Mouse (Mus musculus): Measurements from ENCODE around the gene Prickle2.

The Prickle2 gene

DNA sequence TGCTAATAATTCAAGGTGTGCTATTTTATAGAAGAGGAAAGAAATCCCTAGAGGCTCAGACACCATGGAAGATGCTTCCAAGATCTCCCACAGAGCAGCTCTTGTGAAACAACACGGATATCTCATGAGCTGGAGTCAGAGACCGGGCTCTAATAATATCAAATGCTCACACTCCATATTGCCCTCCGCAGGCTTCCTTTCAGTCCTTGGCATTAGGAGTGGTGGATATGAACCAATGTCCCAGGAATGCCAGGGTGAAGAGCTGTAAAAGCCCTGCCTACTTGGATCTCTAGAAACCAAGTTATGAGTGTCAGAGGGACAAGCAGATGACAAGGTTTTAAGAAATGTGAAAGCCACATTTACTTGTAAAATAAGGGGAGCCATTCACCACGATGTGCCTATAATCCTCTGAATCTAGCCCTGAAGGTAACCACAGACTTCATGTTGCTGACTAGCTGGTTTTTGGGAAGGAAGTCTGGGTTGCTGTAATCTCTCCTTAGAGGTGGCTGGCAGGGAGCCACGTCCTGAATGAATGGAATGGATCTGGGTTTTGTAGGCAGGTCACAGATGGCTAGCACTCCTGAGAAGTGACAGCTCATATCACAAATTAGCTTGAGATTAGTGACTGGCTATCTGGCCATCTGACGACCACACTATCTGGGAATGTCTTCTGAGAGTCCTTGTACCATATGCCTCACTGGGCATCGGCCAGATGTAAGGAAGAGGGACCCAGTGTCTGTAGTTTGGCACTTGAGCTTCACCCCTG lies 278.4 kb downstream of the Prickle2 start:
- DNase-seq = no peak

GRCm38 (mm10) chr6:92425901-92426300 lies 280.1 kb downstream of the Prickle2 start:
- no peak for DNase-seq

DNA sequence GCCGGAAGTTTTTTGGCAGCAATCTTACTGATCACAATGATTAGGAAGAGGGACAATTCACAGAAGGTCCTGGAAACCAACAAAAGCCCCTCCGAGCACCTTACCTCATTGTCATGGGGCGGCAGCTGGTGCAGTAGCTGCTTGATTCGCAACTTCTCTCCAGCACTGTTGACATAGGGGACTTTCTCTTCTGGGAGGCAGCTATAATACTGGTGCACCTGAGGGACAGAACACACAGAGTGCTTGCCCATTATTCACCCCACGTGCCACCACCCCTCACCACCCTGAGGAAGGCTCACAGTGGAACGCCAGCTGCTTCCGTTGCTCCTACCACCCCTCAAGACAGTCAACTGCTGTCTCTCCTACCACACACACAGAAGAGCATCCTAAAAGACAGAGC lies 280.5 kb downstream of the Prickle2 start:
- no peak for DNase-seq

DNA sequence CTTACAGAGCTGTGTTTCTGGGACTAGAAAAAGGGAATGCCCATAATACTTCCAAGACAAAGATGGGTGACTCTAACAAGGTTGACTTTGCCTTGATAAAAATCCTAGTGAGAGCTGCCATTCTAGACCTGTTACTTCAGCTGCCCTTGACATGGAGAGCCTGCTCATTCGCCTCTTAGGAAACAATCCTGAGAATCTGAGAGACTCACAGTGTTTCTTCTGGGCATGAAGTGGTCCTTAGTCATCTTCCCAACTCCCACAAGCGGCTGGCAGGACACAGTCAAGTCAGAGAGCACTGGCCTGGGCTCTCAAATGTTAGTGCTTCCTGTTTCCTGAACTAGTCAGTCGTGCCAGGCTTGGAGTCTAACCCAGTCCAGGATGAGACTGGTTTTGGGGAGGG lies 281.0 kb downstream of the Prickle2 start:
- no peak for DNase-seq

- DNase-seq = no peak
Measured at GRCm38 (mm10) chr6:92422286-92422685, 283.7 kb downstream of the Prickle2 start.

DNA sequence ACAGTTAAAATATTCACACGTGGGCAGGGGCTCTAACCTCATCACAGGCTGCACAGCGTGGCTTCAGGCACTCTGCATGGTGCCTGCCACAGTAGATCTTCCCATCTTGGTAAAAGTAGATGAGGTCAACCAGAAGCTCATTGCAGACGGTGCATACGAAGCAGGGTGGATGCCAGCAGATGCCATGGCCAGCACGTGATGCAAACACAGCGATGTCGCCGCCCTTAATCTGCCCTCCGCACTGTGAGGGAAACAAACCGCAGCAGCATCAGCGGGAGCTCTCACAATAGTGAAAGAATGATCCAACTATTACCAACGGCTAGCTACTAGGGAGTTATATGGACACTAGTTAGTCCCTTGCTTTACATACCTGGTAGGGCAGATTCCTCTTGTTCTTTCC lies 285.8 kb downstream of the Prickle2 start:
- DNase-seq = no peak

DNA sequence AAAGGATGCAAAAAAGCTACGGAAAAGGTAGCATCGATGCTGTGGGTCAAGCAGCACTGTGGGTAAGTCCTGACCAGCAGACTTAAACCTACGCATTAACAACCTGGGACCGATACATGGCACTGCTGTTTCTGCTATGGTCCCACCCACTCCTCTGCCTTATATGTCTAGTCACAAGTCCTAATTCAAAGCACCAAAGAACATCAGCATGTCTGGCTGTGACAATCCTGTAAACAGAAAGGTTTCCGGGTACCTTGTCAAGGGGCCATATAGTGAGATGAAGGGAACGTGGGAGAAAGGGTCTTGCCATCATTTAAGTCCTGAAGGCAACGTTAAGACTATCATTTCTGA lies 290.6 kb downstream of the Prickle2 start:
- DNase-seq = no peak

- no peak for DNase-seq
Measured at GRCm38 (mm10) chr6:92414478-92415404, 291.2 kb downstream of the Prickle2 start.

- DNase-seq = no peak
Measured at GRCm38 (mm10) chr6:92413982-92414381, 292.0 kb downstream of the Prickle2 start.

- no peak for DNase-seq
Measured at GRCm38 (mm10) chr6:92409788-92410187, 296.2 kb downstream of the Prickle2 start.

DNA sequence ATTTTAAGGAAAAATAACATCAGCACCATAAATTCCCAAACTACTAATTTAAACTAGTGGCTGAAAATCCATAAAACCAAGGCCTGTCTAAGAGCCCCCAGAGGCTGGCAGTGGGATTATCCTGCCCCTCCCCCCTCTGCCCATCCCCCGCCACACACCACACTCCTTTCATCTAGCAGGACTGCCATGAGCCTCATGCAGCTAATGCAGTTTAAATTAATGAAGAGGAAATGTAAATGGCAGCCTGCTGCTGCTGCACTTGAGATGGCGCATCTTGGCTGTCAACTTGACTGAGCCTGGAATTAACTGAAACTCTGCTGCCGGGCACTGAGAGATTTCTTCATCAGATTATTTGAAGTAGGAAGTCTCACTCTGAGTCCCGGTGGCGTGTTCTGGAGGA lies 298.7 kb downstream of the Prickle2 start:
- no peak for DNase-seq

GRCm38 (mm10) chr6:92405571-92405970 lies 300.4 kb downstream of the Prickle2 start:
- no peak for DNase-seq

DNA sequence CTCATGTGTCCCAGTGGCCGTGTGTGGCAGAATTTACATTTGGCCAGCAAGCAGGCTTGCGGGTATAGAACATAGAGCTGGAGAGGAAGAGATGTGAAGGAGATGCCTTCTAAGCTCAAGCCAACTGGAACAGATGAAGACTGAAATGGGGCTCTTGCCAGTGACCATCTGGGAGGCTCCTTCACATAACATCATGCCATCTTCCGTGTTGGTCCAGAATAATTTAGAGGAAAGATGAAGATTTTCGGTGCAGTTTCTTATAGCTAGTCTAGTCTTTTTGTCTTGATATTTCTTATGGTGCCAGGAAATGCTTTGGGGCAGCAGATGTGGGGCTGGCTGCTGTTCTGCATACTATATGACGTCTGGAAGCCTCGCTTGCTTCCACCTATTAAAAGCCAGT lies 308.1 kb downstream of the Prickle2 start:
- DNase-seq = no peak

DNA sequence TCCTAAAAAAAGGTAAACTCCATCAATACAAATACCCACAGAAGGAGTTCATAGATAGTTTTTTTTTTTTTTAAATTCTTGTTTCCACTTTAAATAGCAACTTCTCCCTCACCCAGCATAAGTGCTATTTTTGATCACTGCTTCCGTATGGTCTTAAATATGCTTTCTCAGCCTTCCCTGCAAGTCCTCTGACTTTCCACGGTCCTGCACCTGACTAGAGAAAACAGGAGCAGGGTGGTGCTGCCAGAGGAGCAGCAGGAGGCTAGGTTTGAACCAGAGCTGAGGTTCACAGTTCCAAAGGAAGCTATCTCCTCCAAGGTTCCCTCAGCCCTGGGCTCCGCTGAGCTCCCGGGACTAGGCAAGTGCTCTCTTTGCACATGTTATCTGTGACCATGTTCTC lies 310.4 kb downstream of the Prickle2 start:
- no peak for DNase-seq

GRCm38 (mm10) chr6:92395143-92395542 lies 310.8 kb downstream of the Prickle2 start:
- no peak for DNase-seq

GRCm38 (mm10) chr6:92394628-92395027 lies 311.3 kb downstream of the Prickle2 start:
- no peak for DNase-seq

- DNase-seq = no peak
Measured at GRCm38 (mm10) chr6:92390321-92390720, 315.6 kb downstream of the Prickle2 start.

GRCm38 (mm10) chr6:92388681-92389080 lies 317.3 kb downstream of the Prickle2 start:
- DNase-seq = no peak

DNA sequence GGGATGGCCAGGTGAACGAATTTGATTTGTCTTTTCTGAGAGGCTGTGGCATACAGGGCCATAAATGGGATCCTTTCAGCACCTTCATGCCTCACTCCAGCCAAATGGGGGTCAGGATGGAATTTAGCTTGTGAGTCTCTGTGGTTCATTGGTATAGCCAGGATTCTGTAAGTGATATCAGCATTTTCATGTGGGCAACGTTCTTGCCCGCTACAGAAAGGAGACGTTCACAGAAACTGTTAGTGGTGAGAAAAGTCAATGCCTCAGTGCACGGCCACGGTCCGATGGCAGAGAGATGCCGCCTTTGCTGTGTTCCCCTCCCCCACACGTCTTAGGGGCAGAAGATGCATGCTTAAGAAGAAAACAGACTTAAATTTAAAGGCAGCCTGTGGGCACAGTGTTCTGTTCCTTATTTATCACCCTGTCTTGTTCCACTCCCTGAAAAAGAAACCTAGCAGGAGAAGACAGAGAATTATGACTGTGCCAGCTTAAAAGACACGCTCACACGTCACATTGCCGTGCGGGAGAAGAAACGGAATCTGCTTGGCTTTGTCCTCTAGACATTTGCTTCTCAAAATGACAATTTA lies 322.7 kb downstream of the Prickle2 start:
- no peak for DNase-seq

- DNase-seq = no peak
Measured at GRCm38 (mm10) chr6:92381085-92381484, 324.9 kb downstream of the Prickle2 start.

DNA sequence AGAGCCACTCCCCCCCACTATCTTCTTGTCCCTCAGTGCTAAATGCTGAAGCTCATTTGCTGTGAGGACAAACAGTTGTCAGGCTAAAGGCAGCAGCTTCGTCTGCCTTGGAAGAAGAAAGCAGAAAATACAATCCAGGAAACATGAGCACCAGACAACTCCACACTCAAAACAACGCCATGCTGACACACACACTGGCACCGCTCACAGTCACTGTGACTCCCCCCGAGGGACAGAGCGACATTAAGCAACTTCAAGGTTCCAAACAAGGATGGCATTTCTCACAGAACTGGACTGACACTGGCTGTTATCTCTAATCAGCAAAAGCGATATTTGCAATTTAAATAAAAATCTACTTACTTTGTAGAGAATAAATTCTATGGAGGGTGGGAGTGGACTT lies 331.1 kb downstream of the Prickle2 start:
- no peak for DNase-seq

- DNase-seq = no peak
Measured at GRCm38 (mm10) chr6:92370896-92371295, 335.1 kb downstream of the Prickle2 start.

- no peak for DNase-seq
Measured at GRCm38 (mm10) chr6:92347278-92348028, 358.5 kb downstream of the Prickle2 start.

Data from thymus, postnatal 25 days (tissue).